Mouse (Mus musculus) neural tube, embryonic 15.5 days (tissue): ENCODE measurements at regions not wholly inside any gene's neighbourhood (a gene's known extent, or its start where the extent isn't known, plus 50 kb on each side); places are given as distances from the start of the nearest gene placed in this dataset.

ENCODE experiments used
- ATAC-seq: fragments of 200-750 bp; cut with Nextera tagmentation; 2 replicates; pipeline ENCODE4 v1.8.0; 2017; ENCODE audit warnings: mild to moderate bottlenecking, moderate TSS enrichment, moderate library complexity; ENCODE audit not compliant: low FRiP score
- H3K27ac ChIP-seq: fragments of 300-500 bp; sonication (generic); replicated peaks from 2 replicates; pipeline ENCODE4 v1.5.1; 2015; ENCODE audit warnings: mild to moderate bottlenecking, inconsistent platforms
- H3K27me3 ChIP-seq: fragments of 300-500 bp; sonication (generic); replicated peaks from 2 replicates; pipeline ENCODE4 v1.6.1; 2015; ENCODE audit warnings: inconsistent platforms
- H3K36me3 ChIP-seq: fragments of 300-500 bp; sonication (generic); 2 replicates; pipeline ENCODE4 v1.6.1; 2015; ENCODE audit warnings: inconsistent platforms
- H3K4me1 ChIP-seq: fragments of 300-500 bp; sonication (generic); 2 replicates; pipeline ENCODE4 v1.6.1; 2015; ENCODE audit warnings: inconsistent platforms
- H3K4me2 ChIP-seq: fragments of 300-500 bp; sonication (generic); 2 replicates; pipeline ENCODE4 v1.6.1; 2015; ENCODE audit warnings: inconsistent platforms, mild to moderate bottlenecking, moderate library complexity
- H3K4me3 ChIP-seq: fragments of 300-500 bp; sonication (generic); replicated peaks from 2 replicates; pipeline ENCODE4 v1.5.1; 2015; ENCODE audit warnings: mild to moderate bottlenecking, inconsistent platforms
- H3K9ac ChIP-seq: fragments of 300-500 bp; sonication (generic); replicated peaks from 2 replicates; pipeline ENCODE4 v1.6.1; 2015; ENCODE audit warnings: mild to moderate bottlenecking, inconsistent platforms
- H3K9me3 ChIP-seq: fragments of 300-500 bp; sonication (generic); replicated peaks from 2 replicates; pipeline ENCODE4 v1.6.1; 2016; ENCODE audit warnings: inconsistent platforms
- WGBS: fragments of 180-500 bp; shearing (Covaris S2); methylation state at CpG from one replicate; pipeline ENCODE4 v1.1.7; 2015; ENCODE audit warnings: mixed read lengths; 5-methylcytosine and 5-hydroxymethylcytosine counted together

DNA sequence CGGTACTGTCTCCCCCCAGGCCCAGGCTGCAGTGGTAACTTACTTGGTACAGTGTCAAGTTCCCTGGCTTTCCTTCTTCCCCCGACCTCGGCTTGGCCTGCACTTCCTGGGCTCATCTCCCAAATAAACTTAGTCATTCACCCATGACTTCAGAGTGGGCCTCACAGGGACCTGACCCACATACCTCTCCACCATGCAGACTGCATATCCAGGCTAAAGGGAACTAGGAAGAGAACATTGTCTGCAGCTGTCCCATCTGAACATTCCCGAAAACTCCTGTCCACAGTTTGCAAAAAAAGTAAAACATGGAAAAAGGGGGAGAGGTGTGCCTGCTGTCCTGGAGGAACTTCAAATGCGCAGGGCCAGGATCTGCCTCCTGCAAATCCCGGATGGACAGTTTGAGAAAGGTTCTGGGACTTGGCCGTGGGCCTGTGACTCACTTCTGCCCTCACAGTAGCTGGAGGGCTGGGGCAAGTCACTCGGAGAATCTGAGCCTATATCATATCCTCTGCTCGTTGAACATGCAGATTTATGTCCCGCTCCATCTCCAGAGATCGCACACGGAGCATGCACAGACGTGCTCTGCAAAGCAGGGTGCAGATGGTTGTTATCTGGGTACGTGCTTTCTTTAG is 87.9 kb upstream of the Gsc start:
- Histone ChIP-seq H3K9me3 (no peaks in the 10 kb centered on the region), H3K27ac (no peak overlapping the region), H3K4me3 (no peak overlapping the region), H3K4me1 (no peaks in the 10 kb centered on the region), H3K27me3 (no peaks in the 10 kb centered on the region), H3K9ac (no peak overlapping the region), H3K4me2 (no peak overlapping the region), H3K36me3 (no peaks in the 10 kb centered on the region)
- no peak for ATAC-seq
- WGBS: 55% methylated on average over 14 of the region's 14 CpGs

DNA sequence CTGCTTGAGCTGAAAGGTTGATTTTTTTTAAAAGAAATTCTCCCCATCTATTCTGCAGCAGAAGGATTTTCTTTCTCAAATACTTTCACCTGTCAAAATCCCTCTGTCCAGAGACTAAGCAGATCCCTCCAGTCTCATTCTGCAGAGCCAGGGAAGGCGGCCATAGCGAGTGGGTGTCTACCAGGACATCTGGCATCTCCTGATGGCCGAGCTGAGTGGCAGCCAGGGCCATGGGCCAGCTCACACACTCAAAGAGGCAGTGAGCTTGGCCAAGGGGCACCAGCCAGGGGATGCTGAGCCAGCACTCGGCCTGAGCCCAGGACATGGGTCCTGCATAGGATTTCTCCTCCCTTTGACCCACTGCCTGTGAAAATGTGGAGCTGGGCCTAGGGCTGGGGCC is 84.6 kb upstream of the Gsc start:
- H3K9ac ChIP-seq: no peak overlapping the region
- H3K27ac ChIP-seq: no peak overlapping the region
- no peaks in the 10 kb centered on the region for H3K4me1 ChIP-seq
- WGBS: 74% methylated on average over 4 of the region's 4 CpGs
- H3K4me3 ChIP-seq: no peak overlapping the region
- H3K36me3 ChIP-seq: no peaks in the 10 kb centered on the region
- H3K9me3 ChIP-seq: no peaks in the 10 kb centered on the region
- ATAC-seq: no peak
- H3K4me2 ChIP-seq: no peak overlapping the region
- H3K27me3 ChIP-seq: 0 out of 2 replicates have a peak, but pooled peaks cover 3% of the 10 kb centered on the region

DNA sequence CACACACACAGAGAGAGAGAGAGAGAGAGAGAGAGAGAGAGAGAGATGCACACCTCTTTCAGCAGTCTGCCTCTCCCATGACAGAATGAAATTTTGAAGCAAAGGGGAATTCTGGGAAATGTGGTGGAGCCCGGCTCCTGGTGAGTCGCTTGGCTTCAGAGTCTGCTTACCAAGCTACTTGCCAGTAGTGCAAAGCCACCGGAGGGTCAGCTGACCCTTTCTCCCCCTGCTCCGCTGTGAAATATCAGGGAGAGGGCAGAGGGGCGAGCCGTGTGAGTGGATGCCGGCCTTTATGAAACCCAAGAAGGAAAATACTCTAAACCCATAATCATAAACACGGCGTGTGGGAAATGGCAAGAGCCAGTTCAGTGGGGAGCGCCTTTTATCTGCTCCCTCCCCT is 84.2 kb upstream of the Gsc start:
- no peak overlapping the region for H3K4me2 ChIP-seq
- H3K9me3 ChIP-seq: no peaks in the 10 kb centered on the region
- 86% methylated on average over 10 of the region's 10 CpGs for WGBS
- ATAC-seq: no peak
- H3K36me3 ChIP-seq: no peaks in the 10 kb centered on the region
- H3K9ac ChIP-seq: no peak overlapping the region
- 0 out of 2 replicates have a peak, but pooled peaks cover 3% of the 10 kb centered on the region for H3K27me3 ChIP-seq
- H3K4me3 ChIP-seq: no peak overlapping the region
- no peaks in the 10 kb centered on the region for H3K4me1 ChIP-seq
- no peak overlapping the region for H3K27ac ChIP-seq

DNA sequence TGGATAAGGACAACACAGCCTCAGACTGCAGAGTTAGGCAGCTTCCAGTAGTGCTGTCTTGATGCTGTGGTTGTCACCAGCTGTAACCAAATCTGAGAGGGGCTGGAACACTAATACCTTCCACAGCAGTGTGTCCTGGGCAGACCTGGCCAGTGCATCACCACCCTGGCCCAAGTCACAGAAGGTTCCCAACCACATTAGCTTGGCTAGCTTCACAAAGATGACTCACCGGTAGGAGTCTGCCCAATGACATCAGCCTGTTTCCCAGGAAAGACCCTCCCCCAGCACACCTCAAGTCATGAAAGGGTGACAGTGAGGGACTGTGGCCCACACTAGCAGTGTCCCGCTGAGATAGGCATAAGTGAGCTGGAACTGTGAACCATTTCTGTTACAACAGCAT is 75.5 kb upstream of the Gsc start:
- no peak overlapping the region for H3K27ac ChIP-seq
- H3K9me3 ChIP-seq: no peaks in the 10 kb centered on the region
- 86% methylated on average over 2 of the region's 2 CpGs for WGBS
- H3K4me1 ChIP-seq: no peaks in the 10 kb centered on the region
- H3K36me3 ChIP-seq: no peaks in the 10 kb centered on the region
- H3K9ac ChIP-seq: no peak overlapping the region
- H3K4me3 ChIP-seq: no peak overlapping the region
- H3K27me3 ChIP-seq: no peaks in the 10 kb centered on the region
- no peak overlapping the region for H3K4me2 ChIP-seq
- ATAC-seq: no peak

DNA sequence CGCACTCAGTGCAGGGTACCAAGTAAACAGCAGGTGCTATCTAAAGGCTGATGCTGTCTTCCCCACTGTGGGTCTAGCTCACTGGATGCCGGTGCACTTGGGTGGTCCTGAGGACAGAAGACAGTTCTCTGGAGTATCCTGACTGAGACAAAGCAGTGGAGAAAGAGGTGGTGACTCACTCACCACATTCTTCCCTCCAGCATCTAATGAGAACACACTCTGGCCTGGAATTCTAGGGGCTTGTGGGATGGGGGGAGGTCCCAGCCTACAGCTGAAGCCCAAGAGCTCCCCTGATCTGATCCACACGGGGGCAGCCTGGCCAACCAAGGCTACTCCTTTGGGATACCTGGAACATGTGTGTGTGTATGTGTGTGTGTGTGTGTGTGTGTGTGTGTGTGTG is 74.4 kb upstream of the Gsc start:
- H3K27ac ChIP-seq: no peak overlapping the region
- no peak overlapping the region for H3K4me2 ChIP-seq
- H3K9ac ChIP-seq: no peak overlapping the region
- no peak for ATAC-seq
- no peaks in the 10 kb centered on the region for H3K27me3 ChIP-seq
- H3K9me3 ChIP-seq: no peaks in the 10 kb centered on the region
- H3K4me3 ChIP-seq: no peak overlapping the region
- no peaks in the 10 kb centered on the region for H3K36me3 ChIP-seq
- 89% methylated on average over 3 of the region's 3 CpGs for WGBS
- no peaks in the 10 kb centered on the region for H3K4me1 ChIP-seq

DNA sequence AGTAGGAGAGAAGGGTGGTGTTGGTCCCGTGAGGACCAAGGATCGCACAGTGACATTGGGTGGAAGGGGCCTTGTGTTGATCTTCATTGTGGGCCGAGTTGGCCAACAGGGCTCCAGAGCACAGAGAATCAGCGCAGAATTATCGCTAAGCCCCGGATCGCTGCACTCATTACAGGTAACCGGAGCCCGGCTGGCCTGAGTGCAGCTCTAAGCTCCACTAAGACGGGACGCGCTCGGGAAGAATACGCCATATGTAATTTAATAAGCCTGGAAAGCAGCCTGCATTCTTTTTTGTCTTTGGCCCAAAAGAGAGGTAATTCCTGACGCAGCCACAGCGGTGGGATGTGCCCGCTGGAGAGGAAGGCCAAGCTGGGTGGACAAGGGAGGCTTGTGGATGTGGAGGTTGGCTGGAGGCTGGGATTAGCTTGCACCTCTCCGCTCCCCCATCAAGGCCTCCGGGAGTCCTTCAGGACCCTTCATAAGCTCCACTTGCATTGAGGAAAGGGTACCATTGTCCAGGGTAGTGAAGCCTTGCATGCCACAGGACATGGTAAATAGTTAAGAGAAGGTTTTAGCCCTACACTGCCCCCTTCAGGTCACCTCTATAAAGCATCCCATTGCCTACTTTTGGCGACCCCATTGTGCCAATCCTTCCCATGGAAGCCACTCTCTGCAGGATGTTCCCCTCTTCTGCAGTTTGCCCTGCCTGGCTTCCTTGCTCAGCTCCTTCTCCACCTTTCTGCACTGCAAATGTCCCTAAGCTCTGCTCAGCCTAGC is 73.1 kb upstream of the Gsc start:
- Histone ChIP-seq H3K4me2 (no peak overlapping the region), H3K4me3 (no peak overlapping the region), H3K27me3 (no peaks in the 10 kb centered on the region), H3K9ac (no peak overlapping the region), H3K36me3 (no peaks in the 10 kb centered on the region), H3K9me3 (no peaks in the 10 kb centered on the region), H3K4me1 (no peaks in the 10 kb centered on the region), H3K27ac (no peak overlapping the region)
- ATAC-seq: no peak
- WGBS: 87% methylated on average over 20 of the region's 20 CpGs

DNA sequence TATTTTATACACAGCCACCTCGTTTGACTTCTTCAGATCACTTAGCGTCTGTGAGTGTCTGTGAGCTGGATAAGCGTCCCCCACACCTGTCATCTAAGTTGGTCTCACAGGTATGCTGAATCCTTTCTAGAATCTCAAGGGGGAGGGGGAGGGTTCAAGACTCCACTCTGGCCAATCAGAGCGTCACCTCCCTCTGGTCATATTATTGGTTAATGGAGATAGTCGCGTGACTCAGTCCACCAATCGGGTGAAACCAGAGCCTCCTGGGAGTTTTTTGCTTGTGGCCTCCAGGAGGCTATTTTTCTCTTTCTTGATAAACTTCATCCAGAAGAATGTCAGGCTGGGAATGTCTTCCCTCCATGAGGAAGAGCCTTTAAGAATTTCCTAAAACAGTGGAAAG is 66.8 kb upstream of the Gsc start:
- Histone ChIP-seq H3K36me3 (no peaks in the 10 kb centered on the region), H3K4me2 (no peak overlapping the region), H3K9me3 (no peaks in the 10 kb centered on the region), H3K4me1 (no peaks in the 10 kb centered on the region), H3K27me3 (no peaks in the 10 kb centered on the region), H3K4me3 (no peak overlapping the region), H3K27ac (no peak overlapping the region), H3K9ac (no peak overlapping the region)
- no peak for ATAC-seq
- WGBS: 90% methylated on average over 7 of the region's 7 CpGs

DNA sequence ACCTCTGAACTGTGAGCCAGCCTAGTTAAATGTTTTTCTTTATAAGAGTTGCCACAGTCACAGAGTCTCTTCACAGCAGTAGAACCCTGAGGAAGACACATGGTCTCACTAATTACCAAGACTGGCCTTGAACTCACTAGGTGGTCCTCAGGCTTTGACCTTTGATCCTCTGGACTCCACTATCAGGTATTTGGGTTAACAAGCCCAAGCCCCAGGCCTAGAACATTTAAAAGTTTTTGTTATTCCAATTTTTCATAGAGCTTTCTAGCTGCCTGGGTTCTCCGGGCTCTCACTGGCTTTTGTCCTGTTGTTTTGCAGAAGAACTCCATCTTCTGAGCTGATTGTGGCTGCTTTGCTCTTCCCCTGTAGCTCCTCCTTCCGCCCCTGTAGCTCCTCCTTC is 65.3 kb upstream of the Gsc start:
- Histone ChIP-seq H3K27ac (no peak overlapping the region), H3K27me3 (no peaks in the 10 kb centered on the region), H3K9ac (no peak overlapping the region), H3K4me1 (no peaks in the 10 kb centered on the region), H3K9me3 (no peaks in the 10 kb centered on the region), H3K36me3 (no peaks in the 10 kb centered on the region), H3K4me2 (no peak overlapping the region), H3K4me3 (no peak overlapping the region)
- no peak for ATAC-seq
- WGBS: 95% methylated on average over 2 of the region's 2 CpGs

DNA sequence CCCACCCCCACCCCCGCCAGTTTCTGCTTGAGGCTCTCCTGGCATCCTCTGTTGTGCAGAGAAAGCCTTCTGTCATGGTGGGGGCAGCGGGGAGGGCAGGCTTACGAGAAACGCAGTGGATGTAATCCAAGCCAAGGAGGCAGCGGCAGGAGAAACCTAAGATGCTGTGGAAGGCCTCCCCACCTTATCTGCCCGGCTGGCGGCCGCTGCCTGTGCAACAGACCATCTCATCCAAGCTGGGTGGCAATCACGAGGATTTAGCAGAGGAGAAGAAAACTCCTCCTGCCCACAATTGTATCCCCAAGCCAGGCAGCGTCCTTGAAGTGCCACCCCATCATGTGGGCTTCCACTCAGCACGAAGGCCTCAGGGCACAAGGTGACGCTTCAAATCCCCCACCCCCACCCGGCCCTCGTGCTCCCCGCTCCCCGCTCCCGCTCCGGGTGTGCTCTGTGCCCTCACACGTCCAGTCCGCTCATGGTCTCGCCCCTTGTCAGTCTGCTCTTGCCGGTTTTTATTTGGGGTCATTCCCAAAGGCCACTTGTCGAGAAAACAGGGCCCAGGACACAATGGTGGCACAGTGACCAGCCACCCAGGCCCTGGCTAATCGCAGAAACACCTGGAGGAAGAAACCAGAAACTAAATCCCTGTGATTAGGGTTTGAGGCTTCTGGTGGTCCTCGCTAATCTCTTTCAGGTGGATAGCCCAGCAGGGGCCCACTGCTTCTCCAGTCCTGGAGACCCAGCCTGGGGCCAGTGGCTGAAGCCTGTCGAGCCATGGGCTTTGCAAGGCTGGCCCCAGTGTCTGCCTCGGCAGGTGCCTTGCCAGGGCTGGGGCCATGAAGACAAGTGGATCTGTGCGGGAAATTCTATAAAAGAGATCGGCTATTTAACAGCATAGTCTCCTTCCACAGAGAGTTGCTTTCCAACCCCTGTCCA is 58.6 kb upstream of the Gsc start:
- WGBS: 38% methylated on average over 29 of the region's 29 CpGs
- H3K4me3 ChIP-seq: no peak overlapping the region
- H3K9ac ChIP-seq: no peak overlapping the region
- no peak overlapping the region for H3K27ac ChIP-seq
- no peak for ATAC-seq
- no peak overlapping the region for H3K4me2 ChIP-seq
- no peaks in the 10 kb centered on the region for H3K36me3 ChIP-seq
- no peaks in the 10 kb centered on the region for H3K4me1 ChIP-seq
- H3K27me3 ChIP-seq: no peaks in the 10 kb centered on the region
- no peaks in the 10 kb centered on the region for H3K9me3 ChIP-seq

DNA sequence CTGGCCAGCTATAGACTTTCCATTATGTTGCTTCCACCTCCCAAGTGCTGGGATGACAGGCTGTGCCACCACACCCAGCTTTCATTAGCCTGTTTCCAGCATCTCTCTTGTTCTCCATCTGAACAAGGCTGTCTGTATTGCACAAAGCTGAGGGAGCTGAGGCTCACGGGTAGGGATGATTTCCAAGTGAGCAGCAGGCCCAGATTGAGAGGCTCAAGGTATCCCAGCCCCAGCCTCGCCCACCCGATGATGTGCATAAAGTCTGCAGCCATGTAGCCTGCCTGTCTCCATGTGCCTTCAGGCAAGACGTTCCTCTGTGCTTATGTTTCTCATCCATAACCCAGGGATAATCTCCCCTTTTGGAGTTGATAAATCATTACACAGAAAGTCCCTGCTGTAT is 57.5 kb upstream of the Gsc start:
- WGBS: 86% methylated on average over 4 of the region's 4 CpGs
- no peak overlapping the region for H3K4me3 ChIP-seq
- no peak overlapping the region for H3K4me2 ChIP-seq
- peaks cover 4% of the 10 kb centered on the region; the same call in 1 of the 2 replicates for H3K9me3 ChIP-seq
- H3K9ac ChIP-seq: no peak overlapping the region
- H3K27ac ChIP-seq: no peak overlapping the region
- no peaks in the 10 kb centered on the region for H3K36me3 ChIP-seq
- no peaks in the 10 kb centered on the region for H3K27me3 ChIP-seq
- H3K4me1 ChIP-seq: no peaks in the 10 kb centered on the region
- no peak for ATAC-seq
